Mouse (Mus musculus) midbrain, embryonic 14.5 days (tissue): ENCODE data around the gene Cep89. TPM values are rescaled to one million over a fixed set of nuclear protein-coding genes. Genes with fewer than 3 reads are reported as not detected.

Experiments used
- ATAC-seq: fragments of 200-750 bp; cut with Nextera tagmentation; 2 replicates; pipeline ENCODE4 v1.8.0; 2017; ENCODE audit warnings: moderate number of reproducible peaks, moderate library complexity; ENCODE audit not compliant: low FRiP score, low TSS enrichment
- DNase-seq: peaks from one replicate; pipeline ENCODE4 v3.0.0-alpha.2; 2015
- H3K27ac ChIP-seq: fragments of 300-500 bp; sonication (generic); replicated peaks from 2 replicates; pipeline ENCODE4 v1.5.1; 2014; ENCODE audit warnings: mild to moderate bottlenecking, low read depth, low read length, moderate library complexity
- H3K27me3 ChIP-seq: fragments of 300-500 bp; sonication (generic); 2 replicates; pipeline ENCODE4 v1.6.1; 2014; ENCODE audit warnings: low read length, control low read depth, mixed read lengths; ENCODE audit not compliant: control insufficient read depth, insufficient read depth
- H3K36me3 ChIP-seq: fragments of 300-500 bp; sonication (generic); 2 replicates; pipeline ENCODE4 v1.6.1; 2014; ENCODE audit warnings: low read length, control low read depth; ENCODE audit not compliant: control insufficient read depth, insufficient read depth
- H3K4me1 ChIP-seq: fragments of 300-500 bp; sonication (generic); 2 replicates; pipeline ENCODE4 v1.6.1; 2014; ENCODE audit warnings: mild to moderate bottlenecking, antibody characterized with exemption, low read length, control low read depth; ENCODE audit not compliant: control insufficient read depth, insufficient read depth
- H3K4me2 ChIP-seq: fragments of 300-500 bp; sonication (generic); 2 replicates; pipeline ENCODE4 v1.6.1; 2014; ENCODE audit warnings: mild to moderate bottlenecking, low read length, moderate library complexity
- H3K4me3 ChIP-seq: fragments of 300-500 bp; sonication (generic); replicated peaks from 2 replicates; pipeline ENCODE4 v1.5.1; 2014; ENCODE audit warnings: low read depth, low read length
- H3K9ac ChIP-seq: fragments of 300-500 bp; sonication (generic); replicated peaks from 2 replicates; pipeline ENCODE4 v1.6.1; 2014; ENCODE audit warnings: mild to moderate bottlenecking, low read length, moderate library complexity
- H3K9me3 ChIP-seq: fragments of 300-500 bp; sonication (generic); 2 replicates; pipeline ENCODE4 v1.6.1; 2016; ENCODE audit warnings: low read length, control low read depth, mixed read lengths; ENCODE audit not compliant: control insufficient read depth
- WGBS: fragments of 180-500 bp; shearing (Covaris S2); extraction: QIAGEN DNeasy Blood & Tissue Kit; methylation state at CpG from one replicate; pipeline ENCODE4 v1.1.7; 2014; 5-methylcytosine and 5-hydroxymethylcytosine counted together
- polyA plus RNA-seq: library from polyadenylated mRNA; unstranded; fragments of >200 nt; fragmentation: Nextera tagmentation; extraction: Ambion mirVana; gene quantifications from 2 replicates; pipeline ENCODE4 v1.2.1, GENCODE M21; 2014

Cep89 gene
- polyA plus RNA-seq, 1 experiment from 2014 or later: 27.2 TPM

DNA sequence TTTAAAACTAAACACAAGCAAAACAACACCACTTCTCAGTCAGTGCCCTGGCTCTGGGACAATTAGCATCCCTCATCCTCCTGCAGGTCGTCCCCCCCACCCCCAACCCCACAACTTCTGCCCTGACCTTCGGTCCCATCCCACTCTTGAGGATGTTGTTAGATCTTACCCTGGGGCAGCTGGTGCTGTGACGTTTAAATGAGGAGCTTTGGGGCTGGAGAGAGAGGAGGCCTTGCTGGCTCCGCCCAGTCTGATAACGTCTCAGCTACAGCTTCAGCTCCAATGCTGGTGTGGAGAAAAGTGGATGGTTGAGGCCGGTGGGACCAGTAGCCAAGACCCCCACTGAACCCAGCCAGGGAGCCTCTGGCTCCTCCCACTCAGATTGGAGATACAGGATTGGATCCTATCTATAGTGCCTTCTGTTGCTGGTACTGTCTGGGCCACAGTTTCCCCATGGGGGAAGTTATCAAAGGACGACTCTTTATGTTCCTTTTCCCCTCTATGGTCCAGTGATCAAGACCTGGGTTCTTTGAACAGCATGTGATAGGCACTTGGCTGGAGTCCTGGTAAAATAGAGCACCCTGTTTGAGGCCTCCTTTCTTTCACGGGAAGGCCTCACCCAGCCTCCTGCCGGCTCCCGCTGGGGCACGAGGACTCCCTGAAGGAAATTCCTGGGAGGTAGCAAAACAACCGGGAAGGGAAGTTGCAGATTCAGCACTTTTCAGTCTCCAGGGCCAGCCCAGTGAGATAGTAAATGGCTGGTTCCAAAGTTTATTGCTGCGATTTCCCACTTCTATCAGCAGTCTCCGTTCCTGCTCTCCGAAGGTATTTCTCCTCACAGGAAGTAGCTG is 51.4 kb downstream of the Cep89 start, which contains the start of gene Slc7a9:
Gene Slc7a9, plus strand, starts transcription at position 801 of the 851 bp plus-strand sequence.
- ATAC-seq (no peak), DNase-seq (peak; percentile 1)
- WGBS: 28% methylated on average over 15 of the region's 15 CpGs
- H3K9me3 ChIP-seq: no peaks in the 10 kb centered on the region
- H3K4me2 ChIP-seq: no peak within 1 kb of the TSS
- no peaks in the 10 kb centered on the region for H3K27me3 ChIP-seq
- H3K9ac ChIP-seq: no peak within 1 kb of the TSS
- H3K27ac ChIP-seq: no peak within 1 kb of the TSS
- no peak within 1 kb of the TSS for H3K4me3 ChIP-seq
- no peaks in the 10 kb centered on the region for H3K36me3 ChIP-seq
- H3K4me1 ChIP-seq: no peaks in the 10 kb centered on the region

DNA sequence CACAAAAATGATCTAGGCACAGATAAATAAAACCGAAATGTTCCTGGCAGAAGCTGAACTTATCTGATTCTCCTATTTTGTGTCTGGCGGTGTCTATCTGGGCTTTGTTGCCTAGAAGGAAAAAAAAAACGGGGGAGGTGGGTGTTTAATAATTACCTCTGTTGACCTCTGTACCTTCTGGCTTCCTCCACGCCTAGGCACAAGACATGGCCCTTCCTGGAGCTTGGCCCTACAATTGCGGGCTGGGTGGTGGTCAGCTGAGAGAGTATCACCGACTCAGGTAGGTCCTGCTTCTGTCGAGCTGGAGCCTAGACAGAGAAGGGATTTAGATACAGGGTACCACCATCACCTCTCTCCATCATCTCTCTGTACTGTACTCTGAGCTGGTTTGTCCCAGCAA is 52.0 kb downstream of the Cep89 start:
- whole genome bisulfite sequencing: 83% methylated on average over 7 of the region's 7 CpGs
- H3K9me3 ChIP-seq: no peaks in the 10 kb centered on the region
- no peaks in the 10 kb centered on the region for H3K4me1 ChIP-seq
- DNase-seq: no peak
- no peak for ATAC-seq
- no peak overlapping the region for H3K27ac ChIP-seq
- H3K4me2 ChIP-seq: no peak overlapping the region
- no peak overlapping the region for H3K9ac ChIP-seq
- no peaks in the 10 kb centered on the region for H3K36me3 ChIP-seq
- no peak overlapping the region for H3K4me3 ChIP-seq
- H3K27me3 ChIP-seq: no peaks in the 10 kb centered on the region

DNA sequence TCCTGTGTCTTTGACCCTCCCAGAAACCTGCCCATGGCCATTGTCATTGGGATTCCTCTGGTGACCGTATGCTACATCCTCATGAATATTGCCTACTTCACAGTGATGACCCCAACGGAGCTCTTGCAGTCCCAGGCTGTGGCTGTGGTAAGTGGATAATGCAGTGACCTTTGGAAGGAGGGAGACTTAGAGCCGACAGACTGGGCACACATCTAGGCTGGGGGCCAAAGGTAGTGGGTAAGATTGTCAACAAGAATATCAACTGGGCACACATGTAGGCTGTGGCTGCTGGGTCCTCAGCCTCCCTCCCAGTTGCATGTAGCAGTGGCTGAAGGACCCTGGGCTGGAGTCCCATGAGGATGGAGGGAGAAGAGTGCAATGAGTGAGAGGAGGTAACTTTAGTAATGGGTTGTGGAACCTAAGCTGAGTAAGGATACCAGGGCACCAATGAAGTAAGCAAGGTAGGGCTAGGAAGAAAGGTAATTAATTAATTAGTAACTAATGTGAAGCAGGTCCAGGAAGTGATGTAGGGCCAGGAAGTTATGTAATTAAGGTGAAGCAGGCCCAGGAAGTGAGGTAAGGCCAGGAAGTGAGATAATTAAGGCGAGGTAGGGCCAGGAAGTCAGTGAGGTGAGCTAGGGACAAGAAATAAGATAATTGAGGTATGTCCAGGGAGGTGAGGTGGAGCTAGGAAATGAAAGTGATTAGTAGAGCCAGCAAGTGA is 59.4 kb downstream of the Cep89 start:
- no peaks in the 10 kb centered on the region for H3K27me3 ChIP-seq
- no peak overlapping the region for H3K27ac ChIP-seq
- no peak overlapping the region for H3K4me2 ChIP-seq
- 77% methylated on average over 4 of the region's 4 CpGs for WGBS
- no peak overlapping the region for H3K9ac ChIP-seq
- no peak overlapping the region for H3K4me3 ChIP-seq
- no peaks in the 10 kb centered on the region for H3K36me3 ChIP-seq
- H3K4me1 ChIP-seq: no peaks in the 10 kb centered on the region
- no peak for ATAC-seq
- no peak for DNase-seq
- H3K9me3 ChIP-seq: no peaks in the 10 kb centered on the region

DNA sequence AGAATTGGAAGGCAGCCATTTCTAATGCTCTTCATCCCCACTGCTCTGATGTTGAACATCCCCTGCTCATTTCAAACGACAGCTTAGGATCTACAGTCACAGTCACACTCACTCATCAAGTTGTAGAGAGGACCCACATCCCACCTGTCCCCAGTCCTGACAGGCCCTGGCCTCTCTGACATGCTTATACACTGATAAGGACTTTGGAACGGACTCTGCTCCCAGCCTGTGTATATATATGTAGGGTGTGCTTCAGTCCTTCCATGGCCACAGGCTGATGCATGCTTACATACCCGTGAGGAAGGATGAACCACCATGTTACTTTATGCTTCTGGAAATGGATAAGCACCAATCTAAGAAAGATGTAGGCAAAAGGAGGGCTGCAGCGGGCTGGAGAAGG is 64.1 kb downstream of the Cep89 start:
- WGBS: 88% methylated on average over 4 of the region's 4 CpGs
- Histone ChIP-seq H3K9ac (no peak overlapping the region), H3K4me1 (no peaks in the 10 kb centered on the region), H3K27ac (no peak overlapping the region), H3K4me2 (no peak overlapping the region), H3K9me3 (no peaks in the 10 kb centered on the region), H3K36me3 (no peaks in the 10 kb centered on the region), H3K4me3 (no peak overlapping the region), H3K27me3 (no peaks in the 10 kb centered on the region)
- DNase-seq: no peak
- no peak for ATAC-seq

DNA sequence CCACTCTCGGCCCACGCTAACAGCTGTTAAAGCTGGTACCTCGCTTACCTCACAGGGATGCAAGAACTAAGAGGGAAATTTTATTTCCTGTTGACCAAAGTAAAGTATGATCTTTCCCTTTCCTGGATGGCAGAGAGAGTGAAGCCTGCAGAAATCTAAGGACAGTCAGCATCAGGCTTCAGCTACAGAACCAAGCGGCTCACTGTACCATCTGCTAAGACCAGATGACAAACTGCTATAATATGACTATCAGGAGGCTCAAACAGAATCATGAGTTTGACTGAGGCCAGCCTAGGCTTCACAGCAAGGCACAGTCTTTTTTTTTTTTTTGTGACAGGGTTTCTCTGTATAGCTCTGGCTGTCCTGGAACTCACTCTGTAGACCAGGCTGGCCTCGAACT is 68.2 kb downstream of the Cep89 start:
- Histone ChIP-seq H3K27ac (no peak overlapping the region), H3K36me3 (no peaks in the 10 kb centered on the region), H3K4me3 (no peak overlapping the region), H3K4me2 (no peak overlapping the region), H3K4me1 (no peaks in the 10 kb centered on the region), H3K9me3 (no peaks in the 10 kb centered on the region), H3K27me3 (no peaks in the 10 kb centered on the region), H3K9ac (no peak overlapping the region)
- WGBS: 98% methylated on average over 5 of the region's 5 CpGs
- no peak for ATAC-seq
- DNase-seq: no peak

DNA sequence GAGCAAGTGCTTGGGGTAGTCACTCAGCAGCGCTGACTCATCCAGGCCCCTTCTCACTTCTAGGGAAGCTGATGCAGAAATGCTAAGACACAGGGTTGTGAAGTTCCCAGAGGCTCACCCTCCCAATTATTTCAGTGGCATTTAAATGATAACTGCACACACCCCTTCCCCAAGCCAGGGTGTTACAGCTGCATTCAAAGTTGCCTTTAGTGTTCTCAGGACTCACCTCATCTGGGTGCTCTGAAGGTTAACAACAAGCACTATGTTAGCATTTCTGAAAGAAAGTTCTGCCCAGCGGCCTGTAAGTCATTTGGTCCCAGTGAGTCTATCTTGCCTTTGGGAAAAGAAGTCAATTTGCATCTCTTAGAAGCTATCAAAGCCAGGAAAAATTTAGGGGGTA is 71.0 kb downstream of the Cep89 start:
- Histone ChIP-seq H3K27me3 (no peaks in the 10 kb centered on the region), H3K4me1 (no peaks in the 10 kb centered on the region), H3K9ac (no peak overlapping the region), H3K27ac (no peak overlapping the region), H3K36me3 (no peaks in the 10 kb centered on the region), H3K9me3 (no peaks in the 10 kb centered on the region), H3K4me3 (no peak overlapping the region), H3K4me2 (no peak overlapping the region)
- 73% methylated on average over 2 of the region's 2 CpGs for WGBS
- no peak for ATAC-seq
- DNase-seq: no peak

DNA sequence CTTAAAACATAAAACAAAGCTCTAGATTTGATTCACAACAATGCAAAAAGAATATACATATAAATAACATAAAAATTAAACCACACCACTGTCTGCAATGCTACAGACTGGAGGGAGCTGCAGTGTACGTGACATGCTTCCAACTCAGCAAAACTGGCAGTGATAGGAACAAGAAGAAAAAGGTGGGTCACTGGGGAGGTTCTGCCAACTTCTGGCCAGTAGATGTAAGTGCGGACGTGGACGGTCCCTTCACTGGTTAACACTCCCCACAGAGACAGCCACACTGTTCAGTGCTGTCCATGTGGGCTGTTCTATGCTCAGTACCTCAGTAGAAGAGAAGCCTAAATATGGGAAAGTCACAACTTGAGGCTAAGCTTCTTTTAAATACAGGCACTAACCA is 74.0 kb downstream of the Cep89 start:
- Histone ChIP-seq H3K36me3 (no peaks in the 10 kb centered on the region), H3K4me3 (no peak overlapping the region), H3K9me3 (no peaks in the 10 kb centered on the region), H3K4me1 (no peaks in the 10 kb centered on the region), H3K27ac (no peak overlapping the region), H3K9ac (no peak overlapping the region), H3K27me3 (no peaks in the 10 kb centered on the region), H3K4me2 (no peak overlapping the region)
- 46% methylated on average over 4 of the region's 4 CpGs for WGBS
- no peak for ATAC-seq
- no peak for DNase-seq

DNA sequence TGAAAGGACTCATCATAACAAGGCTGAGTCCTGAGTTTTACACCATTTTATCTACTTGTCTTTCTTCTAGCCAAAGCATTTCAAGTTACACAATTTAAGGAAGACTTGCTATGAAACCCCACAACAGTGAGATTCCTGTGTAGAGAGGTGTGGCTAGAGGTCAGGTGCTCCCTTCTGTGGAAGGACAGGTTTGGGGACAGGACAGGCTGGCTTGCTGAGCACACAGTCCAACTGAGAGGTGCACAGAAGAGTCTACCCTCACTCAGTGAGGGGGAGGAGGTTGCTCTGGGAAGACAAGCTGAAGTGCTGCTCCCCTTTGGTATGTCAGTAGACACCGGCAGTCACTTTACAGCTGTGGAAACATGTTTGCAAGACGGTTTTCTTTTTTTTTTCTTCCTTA is 79.6 kb downstream of the Cep89 start:
- ATAC-seq (no peak), DNase-seq (no peak)
- 87% methylated on average over 2 of the region's 2 CpGs for WGBS
- Histone ChIP-seq H3K27ac (no peak overlapping the region), H3K36me3 (no peaks in the 10 kb centered on the region), H3K27me3 (no peaks in the 10 kb centered on the region), H3K9ac (no peak overlapping the region), H3K9me3 (no peaks in the 10 kb centered on the region), H3K4me3 (no peak overlapping the region), H3K4me1 (no peaks in the 10 kb centered on the region), H3K4me2 (no peak overlapping the region)

DNA sequence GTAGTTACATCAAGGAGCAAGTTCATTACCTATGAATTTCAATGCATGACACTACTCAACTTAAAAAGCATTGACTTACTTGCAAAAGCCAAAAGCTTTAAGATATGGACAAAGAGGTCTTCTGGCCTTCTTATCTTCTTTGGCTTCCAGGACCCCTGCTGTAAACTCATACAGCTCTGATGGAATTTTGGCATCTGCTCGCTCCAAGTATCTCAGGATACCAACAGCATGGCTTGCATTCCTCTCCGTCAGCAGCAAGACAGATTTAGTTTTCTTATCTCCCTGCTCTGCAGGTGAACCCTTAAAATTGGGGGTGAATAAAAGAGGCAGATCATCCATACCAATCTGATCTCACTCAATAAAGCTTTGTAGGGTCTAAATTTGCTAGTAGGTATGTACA is 88.3 kb downstream of the Cep89 start:
- no peaks in the 10 kb centered on the region for H3K27me3 ChIP-seq
- H3K4me2 ChIP-seq: no peak overlapping the region
- H3K9ac ChIP-seq: no peak overlapping the region
- ATAC-seq (no peak), DNase-seq (no peak)
- no peaks in the 10 kb centered on the region for H3K4me1 ChIP-seq
- no peaks in the 10 kb centered on the region for H3K9me3 ChIP-seq
- 88% methylated on average over 2 of the region's 2 CpGs for WGBS
- H3K4me3 ChIP-seq: no peak overlapping the region
- H3K27ac ChIP-seq: no peak overlapping the region
- H3K36me3 ChIP-seq: no peaks in the 10 kb centered on the region
